Mouse (Mus musculus) heart, adult 2 months (tissue): Measurements from ENCODE around the gene Phip.

Experiments
- CTCF ChIP-seq: fragments of 200-600 bp; IDR thresholded peaks from 2 replicates; pipeline ENCODE4 v1.8.1; 2022; ENCODE audit warnings: antibody characterized with exemption, mild to moderate bottlenecking, moderate library complexity
- EP300 ChIP-seq: fragments of 200-500 bp; IDR thresholded peaks from 2 replicates; pipeline ENCODE4 v1.6.1; 2011; ENCODE audit warnings: low read depth, low read length, control low read depth; ENCODE audit not compliant: insufficient read depth
- POLR2A ChIP-seq: fragments of 200-500 bp; IDR thresholded peaks from 2 replicates; pipeline ENCODE4 v1.6.1; 2011; ENCODE audit warnings: mild to moderate bottlenecking, low read depth, low read length, control low read depth; ENCODE audit not compliant: insufficient read depth

DNA sequence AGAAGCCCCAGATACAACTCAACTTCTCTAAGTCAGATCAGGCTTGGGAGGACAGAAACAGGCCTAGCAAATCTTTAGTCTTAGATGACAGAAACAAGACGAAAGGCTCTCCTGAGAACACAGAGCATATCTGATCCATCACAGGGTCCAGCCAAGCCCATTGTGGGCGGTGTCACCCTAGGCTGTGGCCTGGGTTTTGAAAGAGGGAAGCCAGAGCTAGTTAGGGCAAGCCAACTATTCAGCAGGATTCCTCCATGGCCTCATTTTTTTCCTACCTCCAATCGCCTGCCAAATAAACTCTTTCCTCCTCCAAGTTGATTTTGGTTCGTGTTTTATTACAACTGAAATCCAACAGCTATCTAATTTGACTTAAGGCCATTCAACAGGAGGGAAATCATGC lies 114.0 kb downstream of the Phip start:
- TF ChIP-seq CTCF = no peak
- no peak for TF ChIP-seq POLR2A
- TF ChIP-seq EP300 = no peak
